In the genomic region with DNA sequence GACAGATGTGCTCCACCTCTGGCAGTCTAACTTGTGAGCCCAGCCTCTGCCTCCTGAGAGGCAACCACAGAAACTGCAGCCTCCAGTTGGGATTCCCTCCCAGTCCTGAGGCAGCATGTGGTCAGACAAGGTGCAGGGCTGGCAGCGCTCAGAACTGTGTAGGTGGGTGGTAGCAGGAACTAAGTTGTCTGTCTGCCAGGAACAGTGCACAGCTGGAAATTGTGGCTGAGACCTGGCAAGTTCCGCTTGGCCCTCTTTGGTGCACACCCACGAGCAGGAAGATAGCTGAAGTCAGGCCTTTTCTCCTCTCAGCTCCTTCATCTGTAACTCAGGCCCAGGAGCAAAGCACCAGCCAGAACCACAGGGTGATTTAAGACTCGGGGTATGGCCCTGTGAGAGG, we compare ENCODE assay signal across 14 mouse cellular contexts.
DNase-seq lines count a peak whose midpoint lies in the region; ATAC-seq and TF ChIP-seq lines count a peak whose summit lies in the region.
"Had no signal": no experiment of that assay in that cellular context is flagged by ENCODE, and none has a peak within 500 bp of the region (broad histone marks: within the 10 kb centered on the region; RNA-seq: fewer than 3 reads in every experiment).

No protein-coding gene starts in this region.

- H3K36me3 ChIP-seq in limb, embryonic 10.5 days = no peaks in the 10 kb centered on the region
- H3K36me3 ChIP-seq in forebrain, postnatal 0 days (ENCODE audit: insufficient read depth) = no peaks in the 10 kb centered on the region
- H3K36me3 ChIP-seq: hindbrain, embryonic 10.5 days; limb, embryonic 13.5 days; neural tube, embryonic 13.5 days had no signal

- peaks cover 11% of the 10 kb centered on the region for H3K4me1 ChIP-seq in limb, embryonic 10.5 days
- no peaks in the 10 kb centered on the region for H3K4me1 ChIP-seq in forebrain, postnatal 0 days (ENCODE audit: insufficient read depth)
- H3K4me1 ChIP-seq: hindbrain, embryonic 10.5 days; neural tube, embryonic 13.5 days had no signal

- 0 out of 2 replicates have a peak overlapping the region, but pooled peaks have one; percentile 30 for H3K27ac ChIP-seq in limb, embryonic 10.5 days
- H3K27ac ChIP-seq in forebrain, postnatal 0 days (ENCODE audit: low read depth, low read length) = no peak overlapping the region
- H3K27ac ChIP-seq: heart, adult 2 months; hindbrain, embryonic 10.5 days; limb, embryonic 13.5 days; neural tube, embryonic 13.5 days had no signal

- DNase-seq in frontal cortex, postnatal 36 days (ENCODE audit: low spot score in 2 of 2) = peak; percentile 13 to 20
- peak; percentile 14 to 17 for DNase-seq in lung, adult 18-20 months
- DNase-seq in lung, postnatal 10 days = no peak
- DNase-seq in limb, embryonic 10.5 days (ENCODE audit: low spot score) = no peak
- peak; percentile 40 to 59 for DNase-seq in thymus, postnatal 36 days
- DNase-seq in forebrain, postnatal 0 days = no peak
- DNase-seq in kidney, postnatal 4 days = no peak
- DNase-seq: cerebellum, adult 18-20 months had no signal

- TF ChIP-seq CTCF in forebrain, postnatal 0 days (IDR thresholded peaks at IDR 0.05; ENCODE audit: low read depth) = no peak

- WGBS in limb, embryonic 10.5 days = 83% methylated on average over 4 of the region's 4 CpGs
- WGBS in forebrain, postnatal 0 days = 78% methylated on average over 4 of the region's 4 CpGs

- H3K9ac ChIP-seq in forebrain, postnatal 0 days = no peak overlapping the region
- H3K9ac ChIP-seq: limb, embryonic 13.5 days; neural tube, embryonic 13.5 days had no signal

- no peak overlapping the region for H3K4me2 ChIP-seq in forebrain, postnatal 0 days (ENCODE audit: low read depth)
- H3K4me2 ChIP-seq: limb, embryonic 13.5 days; neural tube, embryonic 13.5 days had no signal

- H3K4me3 ChIP-seq in limb, embryonic 10.5 days = no peak overlapping the region
- H3K4me3 ChIP-seq in forebrain, postnatal 0 days (ENCODE audit: low read depth, low read length) = no peak overlapping the region
- H3K4me3 ChIP-seq: heart, adult 2 months; hindbrain, embryonic 10.5 days; limb, embryonic 13.5 days; neural tube, embryonic 13.5 days had no signal

- no peaks in the 10 kb centered on the region for H3K27me3 ChIP-seq in limb, embryonic 10.5 days (ENCODE audit: low read depth, poor library complexity, severe bottlenecking)
- H3K27me3 ChIP-seq in forebrain, postnatal 0 days (ENCODE audit: insufficient read depth, low read length) = no peaks in the 10 kb centered on the region
- H3K27me3 ChIP-seq: limb, embryonic 13.5 days; neural tube, embryonic 13.5 days had no signal

- ATAC-seq in frontal cortex, adult (ENCODE audit: low TSS enrichment) = no peak; the same call in 1 of the 2 replicates
- no peak for ATAC-seq in forebrain, postnatal 0 days
- ATAC-seq: forebrain, embryonic 16.5 days had no signal

- no peaks in the 10 kb centered on the region for H3K9me3 ChIP-seq in limb, embryonic 10.5 days (replicated peaks)
- H3K9me3 ChIP-seq in forebrain, postnatal 0 days (ENCODE audit: low read length) = no peaks in the 10 kb centered on the region
- H3K9me3 ChIP-seq: hindbrain, embryonic 10.5 days; limb, embryonic 13.5 days; neural tube, embryonic 13.5 days had no signal

Comparison
In these comparisons a context has a peak if more than half of its experiments do, and no peak if none do; other contexts are left out.
1. DNase-seq: peak in frontal cortex, postnatal 36 days (2 of 2), lung, adult 18-20 months (2 of 2) and thymus, postnatal 36 days (2 of 2); none in lung, postnatal 10 days (single experiment), limb, embryonic 10.5 days (single experiment), forebrain, postnatal 0 days (single experiment) and kidney, postnatal 4 days (0 of 2).